Mouse (Mus musculus): Measurements from ENCODE around the gene Olfr648. TPM values are rescaled to one million over a fixed set of nuclear protein-coding genes. Genes with fewer than 3 reads are reported as not detected.

Gene Olfr648
- total RNA-seq, 1 experiment from 2014 or later = not detected

Other genes starting within 250 kb of the Olfr648 start
- not detected in 2 replicates for gene Olfr632, start 249.0 kb downstream of the Olfr648 start, total RNA-seq (2021)
- not detected in 2 replicates for gene Olfr633, start 239.0 kb downstream of the Olfr648 start, total RNA-seq (2021)
- gene Olfr635, start 212.2 kb downstream of the Olfr648 start, total RNA-seq (2021) = 0.06 TPM in 1 of 2 replicates, not detected in the other
- gene Olfr638, start 184.6 kb downstream of the Olfr648 start, total RNA-seq (2021) = not detected in 2 replicates
- gene Olfr639, start 166.1 kb downstream of the Olfr648 start, total RNA-seq (2021) = 0.06 TPM in 1 of 2 replicates, not detected in the other
- gene Olfr640, start 157.8 kb downstream of the Olfr648 start, total RNA-seq (2021) = not detected in 2 replicates
- gene Olfr641, start 147.9 kb downstream of the Olfr648 start, total RNA-seq (2021) = not detected in 2 replicates
- gene Olfr642, start 130.7 kb downstream of the Olfr648 start, total RNA-seq (2021) = not detected in 2 replicates
- not detected in 2 replicates for gene 4930516K23Rik, start 121.9 kb downstream of the Olfr648 start, total RNA-seq (2021)
- gene Olfr644, start 111.5 kb downstream of the Olfr648 start, total RNA-seq (2021) = not detected in 2 replicates
- not detected in 2 replicates for gene Olfr645, start 97.9 kb downstream of the Olfr648 start, total RNA-seq (2021)
- not detected in 2 replicates for gene Olfr646, start 78.5 kb downstream of the Olfr648 start, total RNA-seq (2021)
- gene Ubqln5, start 53.6 kb downstream of the Olfr648 start, total RNA-seq (2021) = not detected in 2 replicates
- not detected in 2 replicates for gene Olfr643, start 46.0 kb downstream of the Olfr648 start, total RNA-seq (2021)
- gene Ubqln3, start 40.1 kb downstream of the Olfr648 start, total RNA-seq (2021) = not detected in 2 replicates
- gene Ubqlnl, start 32.8 kb downstream of the Olfr648 start, total RNA-seq (2021) = not detected in 2 replicates
- gene Olfm5, start 18.6 kb downstream of the Olfr648 start, total RNA-seq (2021) = not detected in 2 replicates
- not detected in 2 replicates for gene Olfr649, start 12.6 kb upstream of the Olfr648 start, total RNA-seq (2021)
- 0.48 and 1.2 TPM in 2 replicates for gene Trim6, start 35.4 kb upstream of the Olfr648 start, total RNA-seq (2021)
- gene Trim34a, start 61.1 kb upstream of the Olfr648 start, total RNA-seq (2021) = 7.7 and 12.1 TPM in 2 replicates
- 5.7 and 7.3 TPM in 2 replicates for gene Trim5, start 104.7 kb upstream of the Olfr648 start, total RNA-seq (2021)
- gene Trim12a, start 132.1 kb upstream of the Olfr648 start, total RNA-seq (2021) = 15.5 and 24.4 TPM in 2 replicates
- gene Trim34b, start 146.1 kb upstream of the Olfr648 start, total RNA-seq (2021) = 0.79 and 1.00 TPM in 2 replicates
- gene Trim12c, start 170.0 kb upstream of the Olfr648 start, total RNA-seq (2021) = 14.2 and 19.2 TPM in 2 replicates
- gene Trim30b, start 186.5 kb upstream of the Olfr648 start, total RNA-seq (2021) = 0.12 TPM in 1 of 2 replicates, not detected in the other
- gene Trim30c, start 217.4 kb upstream of the Olfr648 start, total RNA-seq (2021) = not detected in 2 replicates

All from adrenal gland, postnatal 25 days (tissue).